Mouse (Mus musculus): ENCODE measurements around the gene Rpl6. TPM values are rescaled to one million over a fixed set of nuclear protein-coding genes. Genes with fewer than 3 reads are reported as not detected.

The Rpl6 gene
- polyA plus RNA-seq, 1 experiment from 2014 or later = 659 TPM

DNA sequence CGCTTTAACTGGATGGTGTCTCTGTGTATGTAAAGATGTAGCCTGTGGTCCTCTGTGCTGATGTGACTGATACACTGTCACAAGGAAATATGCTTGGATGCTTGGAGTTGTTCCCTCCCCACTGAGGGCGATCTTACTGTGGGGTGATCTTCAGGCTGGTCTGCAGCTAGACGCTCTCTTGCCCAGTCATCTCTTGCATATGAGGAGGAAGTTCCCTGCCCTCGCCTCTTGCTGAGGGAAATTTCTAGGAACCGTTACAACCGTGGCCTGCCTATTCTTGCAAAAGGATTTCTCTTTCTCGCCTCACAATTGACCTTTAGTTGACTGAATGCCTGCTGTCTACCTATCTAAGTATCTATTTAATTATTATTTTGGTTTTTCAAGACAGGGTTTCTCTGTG, 50.7 kb downstream of the Rpl6 start:
- H3K36me3 ChIP-seq (replicated peaks) = peaks cover 38% of the 10 kb centered on the region
- H3K9me3 ChIP-seq = no peaks in the 10 kb centered on the region
- H3K4me1 ChIP-seq = no peaks in the 10 kb centered on the region
- no peak overlapping the region for H3K27ac ChIP-seq
- DNase-seq (ENCODE audit: extremely low spot score, low spot score) = no peak
- WGBS = 94% methylated on average over 7 of the region's 7 CpGs
- no peak overlapping the region for H3K4me3 ChIP-seq
- H3K27me3 ChIP-seq (ENCODE audit: poor library complexity, severe bottlenecking) = no peaks in the 10 kb centered on the region

Other genes starting within 250 kb of the Rpl6 start
- gene Rph3a, start 194.4 kb upstream of the Rpl6 start, polyA plus RNA-seq (2016; fragmentation: Nextera tagmentation; extraction: Ambion mirVana) = 0.25 and 0.60 TPM in 2 replicates
- 25.1 TPM in 2 replicates for gene Ptpn11, start 13.1 kb upstream of the Rpl6 start, polyA plus RNA-seq (2016; fragmentation: Nextera tagmentation; extraction: Ambion mirVana)
- gene Hectd4, start 15.7 kb downstream of the Rpl6 start, polyA plus RNA-seq (2016; fragmentation: Nextera tagmentation; extraction: Ambion mirVana) = 3.5 and 5.1 TPM in 2 replicates
- gene Trafd1, start 181.2 kb downstream of the Rpl6 start, polyA plus RNA-seq (2016; fragmentation: Nextera tagmentation; extraction: Ambion mirVana) = 59.8 and 62.2 TPM in 2 replicates
- gene Naa25, start 193.5 kb downstream of the Rpl6 start, polyA plus RNA-seq (2016; fragmentation: Nextera tagmentation; extraction: Ambion mirVana) = 59.9 and 61.5 TPM in 2 replicates
- gene Tmem116, start 247.4 kb downstream of the Rpl6 start, polyA plus RNA-seq (2016; fragmentation: Nextera tagmentation; extraction: Ambion mirVana) = 1.00 and 1.0 TPM in 2 replicates
- gene Erp29, start 248.0 kb downstream of the Rpl6 start, polyA plus RNA-seq (2016; fragmentation: Nextera tagmentation; extraction: Ambion mirVana) = 131 and 140 TPM in 2 replicates